Mouse (Mus musculus) ES-Bruce4 (cell line): ENCODE data around the gene Adss. TPM values are rescaled to one million over a fixed set of nuclear protein-coding genes. Genes with fewer than 3 reads are reported as not detected.

Experiments used
- H3K27ac ChIP-seq: 2 replicates; pipeline ENCODE4 v1.5.1; 2012; ENCODE audit warnings: low read length, inconsistent platforms; ENCODE audit not compliant: insufficient read depth
- H3K27me3 ChIP-seq: 2 replicates; pipeline ENCODE4 v1.6.1; 2012; ENCODE audit warnings: mild to moderate bottlenecking, low read length, inconsistent platforms; ENCODE audit not compliant: control insufficient read depth, poor library complexity, insufficient read depth, severe bottlenecking
- H3K36me3 ChIP-seq: 2 replicates; pipeline ENCODE4 v1.6.1; 2012; ENCODE audit warnings: inconsistent platforms, mild to moderate bottlenecking, low read length, moderate library complexity; ENCODE audit not compliant: control insufficient read depth, poor library complexity, insufficient read depth, severe bottlenecking
- H3K4me1 ChIP-seq: one replicate; pipeline ENCODE4 v1.8.1; 2011; ENCODE audit warnings: low read length; ENCODE audit not compliant: control insufficient read depth, insufficient read depth
- H3K4me3 ChIP-seq: 2 replicates; pipeline ENCODE4 v1.5.1; 2011; ENCODE audit warnings: low read depth, mild to moderate bottlenecking, low read length
- H3K9ac ChIP-seq: 2 replicates; pipeline ENCODE4 v1.6.1; 2012; ENCODE audit warnings: low read depth, mild to moderate bottlenecking, inconsistent platforms; ENCODE audit not compliant: poor library complexity, severe bottlenecking
- H3K9me3 ChIP-seq: replicated peaks from 2 replicates; pipeline ENCODE4 v1.6.1; 2012; ENCODE audit warnings: mild to moderate bottlenecking, low read length, inconsistent platforms; ENCODE audit not compliant: control insufficient read depth, poor library complexity, insufficient read depth, severe bottlenecking
- CTCF ChIP-seq: IDR thresholded peaks from one replicate; pipeline ENCODE4 v1.8.1; 2011; ENCODE audit warnings: low read depth, low read length
- EP300 ChIP-seq: IDR thresholded peaks from 2 replicates; pipeline ENCODE4 v1.6.1; 2011; ENCODE audit warnings: low read depth, low read length; ENCODE audit not compliant: insufficient read depth
- POLR2A ChIP-seq: IDR thresholded peaks from one replicate; pipeline ENCODE4 v1.8.1; 2011; ENCODE audit warnings: low read length; ENCODE audit not compliant: insufficient read depth
- polyA plus RNA-seq: library from polyadenylated mRNA; stranded (reverse); fragments of >200 nt; gene quantifications from 2 replicates; pipeline ENCODE4 v1.2.4, GENCODE M21; 2011; ENCODE audit warnings: low read depth; ENCODE audit not compliant: missing spikeins, insufficient read depth, insufficient read length

Adss gene
- polyA plus RNA-seq, 1 experiment, result 166 TPM

GRCm38 (mm10) chr1:177731973-177732372 is 64.3 kb downstream of the Adss start:
- Histone ChIP-seq H3K4me1 (no peaks in the 10 kb centered on the region), H3K9me3 (no peaks in the 10 kb centered on the region), H3K4me3 (no peak overlapping the region), H3K27ac (no peak overlapping the region), H3K27me3 (no peaks in the 10 kb centered on the region), H3K36me3 (no peaks in the 10 kb centered on the region), H3K9ac (no peak overlapping the region)
- TF ChIP-seq CTCF (no peak), EP300 (no peak), POLR2A (no peak)

GRCm38 (mm10) chr1:177729043-177730024 is 67.0 kb downstream of the Adss start, which contains the start of gene 1700016C15Rik:
Gene 1700016C15Rik (plus strand): TSS chr1:177729814.
- no peak within 1 kb of the TSS for H3K9ac ChIP-seq
- no peaks in the 10 kb centered on the region for H3K9me3 ChIP-seq
- H3K4me3 ChIP-seq, result no peak within 1 kb of the TSS
- no peak for TF ChIP-seq POLR2A
- no peak within 1 kb of the TSS for H3K27ac ChIP-seq
- no peaks in the 10 kb centered on the region for H3K27me3 ChIP-seq
- H3K4me1 ChIP-seq, result no peaks in the 10 kb centered on the region
- H3K36me3 ChIP-seq, result no peaks in the 10 kb centered on the region

GRCm38 (mm10) chr1:177727883-177728525 is 68.3 kb downstream of the Adss start:
- H3K4me1 ChIP-seq, result no peaks in the 10 kb centered on the region
- no peaks in the 10 kb centered on the region for H3K36me3 ChIP-seq
- H3K27ac ChIP-seq, result no peak overlapping the region
- no peak for TF ChIP-seq CTCF
- H3K9ac ChIP-seq, result no peak overlapping the region
- H3K9me3 ChIP-seq, result no peaks in the 10 kb centered on the region
- no peaks in the 10 kb centered on the region for H3K27me3 ChIP-seq
- no peak overlapping the region for H3K4me3 ChIP-seq

- no peak for TF ChIP-seq EP300
- no peak for TF ChIP-seq CTCF
- no peaks in the 10 kb centered on the region for H3K36me3 ChIP-seq
- no peaks in the 10 kb centered on the region for H3K27me3 ChIP-seq
- H3K4me1 ChIP-seq, result no peaks in the 10 kb centered on the region
- no peak overlapping the region for H3K9ac ChIP-seq
- H3K4me3 ChIP-seq, result no peak overlapping the region
- H3K27ac ChIP-seq, result no peak overlapping the region
- H3K9me3 ChIP-seq, result no peaks in the 10 kb centered on the region
These were observed 69.4 kb downstream of the Adss start for GRCm38 (mm10) chr1:177726870-177727269.

- Histone ChIP-seq H3K9ac (no peak overlapping the region), H3K4me1 (no peaks in the 10 kb centered on the region)
These were observed 72.5 kb downstream of the Adss start for GRCm38 (mm10) chr1:177723786-177724185.

GRCm38 (mm10) chr1:177719029-177719427 is 77.3 kb downstream of the Adss start:
- H3K27ac ChIP-seq, result no peak overlapping the region
- H3K27me3 ChIP-seq, result no peaks in the 10 kb centered on the region
- no peak overlapping the region for H3K9ac ChIP-seq
- H3K9me3 ChIP-seq, result no peaks in the 10 kb centered on the region
- TF ChIP-seq POLR2A (no peak), CTCF (no peak), EP300 (no peak)
- no peaks in the 10 kb centered on the region for H3K36me3 ChIP-seq
- no peak overlapping the region for H3K4me3 ChIP-seq
- no peaks in the 10 kb centered on the region for H3K4me1 ChIP-seq

More at GRCm38 (mm10) chr1:177723786-177724185, 72.5 kb downstream of the Adss start:
- H3K27me3 ChIP-seq, result no peaks in the 10 kb centered on the region
- H3K9me3 ChIP-seq, result no peaks in the 10 kb centered on the region
- no peak overlapping the region for H3K27ac ChIP-seq
- TF ChIP-seq EP300 (no peak), CTCF (no peak), POLR2A (no peak)
- H3K36me3 ChIP-seq, result no peaks in the 10 kb centered on the region
- H3K4me3 ChIP-seq, result no peak overlapping the region
